Mouse (Mus musculus) lung, postnatal 4 days (tissue): ENCODE data around the gene Dact3.

ENCODE experiments used
- DNase-seq, 2 experiments: peaks; one replicate each; pipeline ENCODE4 v3.0.0; 2021

The Dact3 gene

GRCm38 (mm10) chr7:16918014-16918413 is 42.9 kb downstream of the Dact3 start:
- DNase-seq: peak in 1 of 2 experiments; percentile 28

- no peak for DNase-seq
These were observed 43.6 kb downstream of the Dact3 start for GRCm38 (mm10) chr7:16918670-16919069.

GRCm38 (mm10) chr7:16919395-16920149 is 44.5 kb downstream of the Dact3 start:
- peak in 1 of 2 experiments; percentile 23 for DNase-seq

GRCm38 (mm10) chr7:16920150-16920579 is 45.0 kb downstream of the Dact3 start:
- DNase-seq: no peak

GRCm38 (mm10) chr7:16920818-16921791 is 46.0 kb downstream of the Dact3 start:
- DNase-seq: peak in 1 of 2 experiments; percentile 42

- DNase-seq: no peak
These were observed 46.8 kb downstream of the Dact3 start for GRCm38 (mm10) chr7:16921881-16922335.

- DNase-seq: peak in 1 of 2 experiments; percentile 43
These were observed 47.4 kb downstream of the Dact3 start for GRCm38 (mm10) chr7:16922360-16922973.

GRCm38 (mm10) chr7:16923283-16924036 is 48.3 kb downstream of the Dact3 start:
- peak in 1 of 2 experiments; percentile 36 for DNase-seq

GRCm38 (mm10) chr7:16924037-16924834 is 49.1 kb downstream of the Dact3 start, which contains the start of gene Calm3:
Calm3 (minus strand) TSS chr7:16924114.
- peak; percentile 100 for DNase-seq

GRCm38 (mm10) chr7:16928341-16928740 is 53.2 kb downstream of the Dact3 start:
- no peak for DNase-seq

- peak in 1 of 2 experiments; percentile 75 for DNase-seq
These were observed 55.7 kb downstream of the Dact3 start for GRCm38 (mm10) chr7:16930850-16931249.

- peak; percentile 42 to 87 for DNase-seq
These were observed 57.0 kb downstream of the Dact3 start for GRCm38 (mm10) chr7:16931968-16932627.

- DNase-seq: peak in 1 of 2 experiments; percentile 60
These were observed 57.8 kb downstream of the Dact3 start for GRCm38 (mm10) chr7:16932704-16933577.
